Mouse (Mus musculus) lung, postnatal 0 days (tissue): Measurements from ENCODE around the gene Pias3.
A peak's percentile ranks its signal among the peaks of the same experiment; 100 is the strongest.

Experiments used
- CTCF ChIP-seq: IDR thresholded peaks from 2 replicates; pipeline ENCODE4 v1.5.1; 2016; ENCODE audit warnings: antibody characterized with exemption, mild to moderate bottlenecking
- EP300 ChIP-seq: IDR thresholded peaks from 2 replicates; pipeline ENCODE4 v1.6.1; 2016; ENCODE audit warnings: antibody characterized with exemption, mild to moderate bottlenecking, control low read depth

GRCm38 (mm10) chr3:96704778-96705177 lies 8.6 kb downstream of the Pias3 start:
- peak; percentile 65 for TF ChIP-seq CTCF
- TF ChIP-seq EP300: no peak
